Mouse (Mus musculus) hindbrain, embryonic 12.5 days (tissue): ENCODE data around the gene Begain. TPM values are rescaled to one million over a fixed set of nuclear protein-coding genes. Genes with fewer than 3 reads are reported as not detected.

Source experiments
- ATAC-seq: fragments of 200-750 bp; cut with Nextera tagmentation; 2 replicates; pipeline ENCODE4 v1.8.0; 2017; ENCODE audit warnings: moderate TSS enrichment; ENCODE audit not compliant: low FRiP score
- H3K27ac ChIP-seq: fragments of 300-500 bp; sonication (generic); 2 replicates; pipeline ENCODE4 v1.5.1; 2016; ENCODE audit warnings: mild to moderate bottlenecking
- H3K27me3 ChIP-seq: fragments of 300-500 bp; sonication (generic); 2 replicates; pipeline ENCODE4 v1.6.1; 2016; ENCODE audit warnings: mild to moderate bottlenecking
- H3K36me3 ChIP-seq: fragments of 300-500 bp; sonication (generic); 2 replicates; pipeline ENCODE4 v1.6.1; 2016; ENCODE audit warnings: mild to moderate bottlenecking
- H3K4me1 ChIP-seq: fragments of 300-500 bp; sonication (generic); 2 replicates; pipeline ENCODE4 v1.6.1; 2016
- H3K4me2 ChIP-seq: fragments of 300-500 bp; sonication (generic); replicated peaks from 2 replicates; pipeline ENCODE4 v1.6.1; 2016; ENCODE audit warnings: mild to moderate bottlenecking
- H3K4me3 ChIP-seq: fragments of 300-500 bp; sonication (generic); 2 replicates; pipeline ENCODE4 v1.5.1; 2016; ENCODE audit warnings: mild to moderate bottlenecking
- H3K9ac ChIP-seq: fragments of 300-500 bp; sonication (generic); 2 replicates; pipeline ENCODE4 v1.6.1; 2016; ENCODE audit warnings: mild to moderate bottlenecking, moderate library complexity
- H3K9me3 ChIP-seq: fragments of 300-500 bp; sonication (generic); replicated peaks from 2 replicates; pipeline ENCODE4 v1.6.1; 2016; ENCODE audit warnings: mild to moderate bottlenecking
- WGBS: fragments of 180-500 bp; shearing (Covaris S2); methylation state at CpG from one replicate; pipeline ENCODE4 v1.1.7; 2016; 5-methylcytosine and 5-hydroxymethylcytosine counted together
- polyA plus RNA-seq: library from polyadenylated mRNA; unstranded; fragments of >200 nt; fragmentation: Nextera tagmentation; extraction: Ambion mirVana; gene quantifications from 2 replicates; pipeline ENCODE4 v1.2.1, GENCODE M21; 2016

The Begain gene
- 21.2 and 23.5 TPM in 2 replicates for polyA plus RNA-seq

DNA sequence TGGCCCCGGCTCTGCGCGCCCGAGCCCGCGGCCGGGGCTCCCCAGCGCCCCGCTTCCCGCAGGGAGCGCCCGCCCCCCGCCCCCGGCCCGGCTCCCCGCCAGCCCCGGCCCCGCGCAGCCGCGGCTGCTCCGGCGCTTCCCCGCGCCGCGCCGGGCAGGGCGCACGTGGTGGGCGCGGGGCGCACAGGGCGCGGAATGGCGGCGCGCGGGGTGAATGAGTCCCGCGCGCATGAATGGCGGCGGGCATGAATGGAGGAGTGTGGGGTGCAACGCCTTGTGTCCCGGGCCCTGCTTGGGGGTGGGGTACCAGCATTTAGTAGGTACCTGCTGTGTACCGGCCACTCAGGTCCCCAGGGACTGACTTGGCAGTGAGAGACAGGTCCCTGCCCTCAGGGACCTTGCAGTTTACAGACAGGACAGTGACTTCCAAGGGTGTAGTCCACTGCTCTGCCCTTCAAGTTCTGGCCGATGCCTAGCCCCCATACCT lies at the start of gene Begain:
TSS of gene Begain (minus strand) at position 51 of the 487 bp plus-strand sequence.
- Histone ChIP-seq H3K27me3 (peaks cover 5% of the 10 kb centered on the region; the same call in 1 of the 2 replicates), H3K27ac (peak within 1 kb of the TSS; percentile 55)

DNA sequence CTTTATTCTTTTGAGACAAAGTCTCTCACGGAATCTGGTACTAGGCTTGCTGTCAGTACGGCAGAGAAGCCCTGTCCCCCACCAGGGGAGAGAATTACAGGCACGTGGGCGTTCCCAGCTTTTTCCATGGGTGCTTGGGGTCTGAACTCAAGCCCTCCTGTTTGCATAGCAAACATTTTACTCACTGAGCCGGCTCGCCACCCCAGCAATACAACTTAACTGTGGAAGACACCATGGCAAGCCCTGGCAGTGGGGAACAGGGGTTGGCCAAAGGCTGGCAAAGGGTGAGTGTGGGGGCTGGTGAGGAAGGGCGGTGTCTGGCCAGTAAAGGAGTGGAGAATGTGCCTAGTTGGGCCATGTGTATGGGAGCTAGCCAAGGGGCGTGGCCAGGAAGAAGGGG lies 47.7 kb upstream of the Begain start:
- no peaks in the 10 kb centered on the region for H3K36me3 ChIP-seq
- H3K4me3 ChIP-seq: no peak overlapping the region
- no peak overlapping the region for H3K4me2 ChIP-seq
- H3K9me3 ChIP-seq: no peaks in the 10 kb centered on the region
- ATAC-seq: no peak
- H3K9ac ChIP-seq: no peak overlapping the region
- no peaks in the 10 kb centered on the region; the same call in 1 of the 2 replicates for H3K27me3 ChIP-seq
- H3K27ac ChIP-seq: no peak overlapping the region
- WGBS: 70% methylated on average over 8 of the region's 8 CpGs
- H3K4me1 ChIP-seq: peaks cover 11% of the 10 kb centered on the region

More for the DNA sequence above, at the start of gene Begain:
- H3K4me1 ChIP-seq: peaks cover 22% of the 10 kb centered on the region
- peak; percentile 61 for ATAC-seq
- no peaks in the 10 kb centered on the region for H3K36me3 ChIP-seq
- under 1% methylated on average over 41 of the region's 48 CpGs for WGBS
- H3K9me3 ChIP-seq: no peaks in the 10 kb centered on the region
- H3K9ac ChIP-seq: peak within 1 kb of the TSS; percentile 77
- peak within 1 kb of the TSS; percentile 57 for H3K4me3 ChIP-seq
- peak within 1 kb of the TSS; percentile 88 for H3K4me2 ChIP-seq

DNA sequence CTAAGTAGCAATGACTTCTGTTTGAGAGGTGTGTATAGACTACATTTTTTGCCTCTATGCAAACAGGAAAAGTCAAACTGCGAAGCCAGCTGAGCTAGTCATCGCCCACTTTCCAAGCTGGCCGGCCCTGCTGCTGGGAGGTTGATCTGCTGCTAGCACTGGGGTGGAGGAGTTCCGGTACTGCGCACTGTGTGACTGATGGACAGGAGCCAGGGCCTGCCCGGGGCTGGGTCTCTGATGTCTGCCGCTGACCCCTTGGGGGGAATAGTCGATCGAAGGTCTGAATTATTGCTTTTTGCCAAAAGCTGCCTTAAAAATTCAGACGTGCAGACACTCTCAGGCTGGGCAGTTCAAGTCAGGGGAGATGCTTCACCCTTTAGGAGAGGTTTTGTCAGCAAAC lies 47.1 kb upstream of the Begain start:
- Histone ChIP-seq H3K36me3 (no peaks in the 10 kb centered on the region), H3K4me2 (no peak overlapping the region), H3K4me3 (no peak overlapping the region), H3K27ac (no peak overlapping the region), H3K27me3 (no peaks in the 10 kb centered on the region; the same call in 1 of the 2 replicates), H3K9ac (no peak overlapping the region), H3K4me1 (peaks cover 11% of the 10 kb centered on the region), H3K9me3 (no peaks in the 10 kb centered on the region)
- ATAC-seq: no peak
- 68% methylated on average over 10 of the region's 10 CpGs for WGBS

DNA sequence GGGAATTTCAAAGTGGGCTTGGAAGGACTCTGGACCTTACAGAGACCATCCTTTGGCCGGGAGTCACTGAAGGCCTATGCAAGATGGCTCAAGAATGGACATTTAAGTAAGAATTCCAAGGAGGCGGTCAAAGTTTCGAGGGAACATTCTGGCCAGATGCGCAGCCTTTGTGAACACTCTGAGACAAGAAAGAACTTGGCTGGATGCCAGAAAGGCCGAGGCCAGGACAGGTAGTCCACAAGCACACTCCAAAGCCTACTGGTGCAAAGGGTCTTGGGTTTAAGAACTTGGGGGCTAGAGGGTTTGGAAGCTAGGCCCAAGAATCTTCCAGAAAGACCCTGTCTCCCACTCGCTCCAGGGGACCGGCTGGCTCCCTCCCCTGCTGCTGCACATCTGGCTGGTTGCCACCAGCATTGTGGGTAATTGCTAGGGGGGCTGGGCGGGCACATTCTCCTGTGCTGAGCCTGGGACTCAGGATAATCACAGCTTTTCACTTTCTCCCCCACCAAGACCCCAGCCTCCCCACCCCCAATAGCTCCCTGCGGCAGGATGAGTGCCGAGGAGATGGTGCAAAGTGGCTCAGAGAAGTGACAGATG lies 45.1 kb upstream of the Begain start:
- Histone ChIP-seq H3K27me3 (no peaks in the 10 kb centered on the region; the same call in 1 of the 2 replicates), H3K36me3 (no peaks in the 10 kb centered on the region), H3K4me2 (no peak overlapping the region), H3K9me3 (no peaks in the 10 kb centered on the region), H3K4me3 (no peak overlapping the region), H3K4me1 (peaks cover 11% of the 10 kb centered on the region), H3K27ac (peak overlapping the region; percentile 57; the same call in 1 of the 2 replicates), H3K9ac (no peak overlapping the region)
- WGBS: 66% methylated on average over 10 of the region's 10 CpGs
- ATAC-seq: no peak

DNA sequence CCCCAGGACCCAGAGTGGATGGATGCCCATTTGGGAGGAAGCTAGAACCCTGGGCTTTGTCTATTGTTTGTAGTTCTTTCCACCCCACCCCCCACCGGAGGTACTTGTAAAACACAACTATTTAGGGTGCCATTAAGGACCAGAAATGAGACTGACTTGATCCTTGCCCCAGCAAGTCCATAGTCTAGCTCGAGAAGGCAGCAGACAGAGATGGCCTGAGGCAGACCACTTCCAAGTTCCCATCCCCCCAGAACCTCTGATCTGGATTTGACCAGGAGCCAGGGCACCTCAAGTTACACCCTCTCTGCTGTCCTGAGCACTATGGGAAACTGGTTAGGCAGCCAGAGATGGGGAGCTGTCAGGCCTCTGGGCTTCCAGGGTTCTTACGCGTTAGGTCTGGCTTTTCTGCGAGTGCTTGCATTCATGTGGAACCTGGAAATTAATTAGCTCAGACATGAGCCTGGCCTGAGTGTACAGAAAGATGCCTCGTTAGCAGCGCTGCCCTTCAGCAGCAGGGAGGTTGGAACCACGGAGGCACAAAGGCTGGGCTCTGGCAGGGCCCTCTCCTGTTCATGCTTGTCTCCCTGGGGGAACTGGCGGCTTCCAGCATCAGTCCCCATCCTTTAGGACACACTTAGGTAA lies 44.5 kb upstream of the Begain start:
- H3K36me3 ChIP-seq: no peaks in the 10 kb centered on the region
- ATAC-seq: 0 out of 2 replicates have a peak, but pooled peaks have one; percentile 35
- no peaks in the 10 kb centered on the region for H3K9me3 ChIP-seq
- H3K4me3 ChIP-seq: no peak overlapping the region
- no peaks in the 10 kb centered on the region; the same call in 1 of the 2 replicates for H3K27me3 ChIP-seq
- peak overlapping the region; percentile 57; the same call in 1 of the 2 replicates for H3K27ac ChIP-seq
- no peak overlapping the region for H3K9ac ChIP-seq
- whole genome bisulfite sequencing: 63% methylated on average over 9 of the region's 9 CpGs
- H3K4me2 ChIP-seq: no peak overlapping the region
- peaks cover 11% of the 10 kb centered on the region for H3K4me1 ChIP-seq

DNA sequence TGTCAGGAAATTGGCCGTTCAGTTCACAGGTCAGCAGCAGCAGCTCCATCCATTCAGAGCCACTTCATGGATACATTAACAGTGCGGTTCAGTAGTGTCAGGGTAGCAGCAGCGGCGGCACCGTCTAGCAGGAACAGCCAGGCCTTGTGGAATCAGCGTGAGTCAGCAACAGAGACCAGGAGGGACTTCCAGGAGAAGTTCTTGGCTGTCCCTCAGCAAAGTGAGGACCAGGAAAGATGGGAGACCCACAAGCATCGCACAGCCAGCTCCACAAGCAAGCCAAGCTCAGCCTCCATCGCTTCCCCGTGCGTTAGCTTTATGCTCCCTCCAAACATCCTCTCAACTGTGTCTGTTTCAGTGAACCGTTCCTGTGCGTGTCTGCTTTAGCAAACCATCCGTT lies 40.9 kb upstream of the Begain start:
- Histone ChIP-seq H3K36me3 (no peaks in the 10 kb centered on the region), H3K27ac (no peak overlapping the region), H3K9me3 (no peaks in the 10 kb centered on the region), H3K4me2 (no peak overlapping the region), H3K9ac (no peak overlapping the region), H3K4me1 (peaks cover 11% of the 10 kb centered on the region), H3K4me3 (no peak overlapping the region), H3K27me3 (no peaks in the 10 kb centered on the region)
- 91% methylated on average over 13 of the region's 13 CpGs for WGBS
- no peak for ATAC-seq

DNA sequence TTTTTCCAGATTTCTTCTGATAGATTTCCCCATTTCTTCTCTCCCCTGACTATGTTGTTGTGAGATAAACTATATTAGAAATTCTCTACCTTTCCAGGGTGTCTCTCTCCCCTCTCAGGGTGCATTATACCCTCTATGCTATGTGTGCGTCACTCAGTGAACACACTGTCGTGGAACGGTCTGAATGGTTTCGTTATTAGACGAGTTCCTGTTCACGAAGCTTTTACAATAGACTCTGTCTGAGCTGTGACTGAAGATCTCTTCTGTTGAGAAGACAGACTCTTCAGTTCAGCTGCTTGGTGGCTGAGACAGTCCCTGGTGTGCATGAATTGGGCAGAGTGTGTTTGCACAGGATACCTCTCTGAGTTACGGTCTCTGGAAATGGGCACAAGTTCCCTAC lies 32.4 kb upstream of the Begain start:
- H3K4me3 ChIP-seq: no peak overlapping the region
- no peak overlapping the region for H3K27ac ChIP-seq
- no peaks in the 10 kb centered on the region for H3K36me3 ChIP-seq
- WGBS: 88% methylated on average over 7 of the region's 7 CpGs
- no peaks in the 10 kb centered on the region for H3K4me1 ChIP-seq
- H3K27me3 ChIP-seq: no peaks in the 10 kb centered on the region
- H3K4me2 ChIP-seq: no peak overlapping the region
- no peak overlapping the region for H3K9ac ChIP-seq
- ATAC-seq: no peak
- H3K9me3 ChIP-seq: no peaks in the 10 kb centered on the region

DNA sequence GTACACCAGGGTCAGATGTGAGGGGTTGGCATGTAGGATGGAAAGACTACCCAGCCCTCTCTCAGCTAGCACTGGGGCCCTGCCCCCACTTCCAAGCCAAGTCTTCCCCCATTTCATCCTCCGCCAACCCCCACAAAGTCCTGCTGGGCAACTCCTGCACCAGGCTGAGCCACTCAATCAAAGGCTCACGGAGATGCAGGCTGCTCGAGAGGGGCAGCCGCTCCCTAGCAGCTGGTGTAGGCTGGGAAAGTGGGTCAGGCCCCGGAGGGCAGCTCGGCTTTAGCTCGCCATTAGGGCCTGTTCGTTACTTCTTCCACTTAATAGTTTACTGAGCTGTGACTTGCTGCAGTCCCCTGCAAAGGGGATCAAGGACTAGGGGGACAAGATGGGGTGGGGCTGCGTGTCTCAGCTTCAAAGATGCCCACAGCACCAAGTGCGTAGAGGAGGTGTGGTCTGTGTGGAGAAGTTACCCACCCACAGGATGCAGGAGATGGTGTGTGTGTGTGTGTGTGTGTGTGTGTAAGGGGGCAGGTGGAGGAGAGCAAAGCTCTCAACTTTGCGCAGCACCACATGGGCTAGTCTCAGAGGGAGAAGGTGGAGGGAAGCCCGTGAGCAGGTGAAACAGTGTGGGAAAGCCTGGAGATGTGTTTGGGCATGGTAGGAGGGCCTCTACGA lies 22.6 kb upstream of the Begain start:
- Histone ChIP-seq H3K4me1 (peaks cover 7% of the 10 kb centered on the region), H3K36me3 (no peaks in the 10 kb centered on the region), H3K27ac (no peak overlapping the region), H3K27me3 (no peaks in the 10 kb centered on the region), H3K4me2 (no peak overlapping the region), H3K9me3 (no peaks in the 10 kb centered on the region), H3K4me3 (no peak overlapping the region), H3K9ac (no peak overlapping the region)
- ATAC-seq: no peak
- 69% methylated on average over 13 of the region's 13 CpGs for WGBS

DNA sequence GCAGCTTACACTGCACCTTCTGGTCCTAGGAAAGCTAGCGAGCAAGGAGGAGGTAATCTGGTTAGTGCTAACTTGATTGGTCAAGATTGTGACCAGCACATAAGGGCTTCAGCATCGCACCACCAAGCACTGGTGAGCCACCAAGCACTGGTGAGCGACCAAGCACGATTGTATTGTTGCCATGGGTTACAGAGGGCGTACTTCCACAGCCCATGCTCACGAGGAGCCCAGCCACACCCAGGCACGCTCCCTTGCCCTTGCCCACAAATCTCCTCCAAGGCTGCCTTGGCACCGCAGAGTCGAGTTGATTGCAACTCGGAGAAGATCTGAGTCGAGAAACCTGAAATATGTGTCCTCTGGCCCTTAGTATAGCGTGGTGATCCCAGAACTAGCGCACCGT lies 22.0 kb upstream of the Begain start:
- no peaks in the 10 kb centered on the region for H3K36me3 ChIP-seq
- 85% methylated on average over 14 of the region's 14 CpGs for WGBS
- no peaks in the 10 kb centered on the region for H3K9me3 ChIP-seq
- H3K4me3 ChIP-seq: no peak overlapping the region
- H3K4me1 ChIP-seq: peaks cover 12% of the 10 kb centered on the region
- H3K27ac ChIP-seq: no peak overlapping the region
- no peak for ATAC-seq
- H3K9ac ChIP-seq: no peak overlapping the region
- H3K4me2 ChIP-seq: no peak overlapping the region
- no peaks in the 10 kb centered on the region for H3K27me3 ChIP-seq

DNA sequence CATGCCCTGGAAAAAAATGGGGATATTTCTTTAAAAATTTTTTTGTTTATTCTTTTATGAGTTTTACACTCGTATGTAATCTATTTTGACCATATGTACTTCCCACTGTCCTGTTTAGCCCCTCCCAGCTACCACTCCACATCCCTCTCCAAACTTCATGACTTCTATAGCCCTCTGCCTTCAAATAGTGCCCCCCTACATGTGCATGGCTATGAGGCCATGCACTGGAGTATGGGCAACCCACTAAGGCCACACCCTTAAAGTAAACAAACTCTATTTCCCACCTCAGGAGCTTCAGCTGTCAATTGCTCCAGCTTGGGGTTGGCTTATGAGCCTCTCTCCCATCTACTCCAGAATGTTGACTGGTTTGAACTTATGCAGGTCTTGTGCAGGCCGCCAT lies 18.1 kb upstream of the Begain start:
- H3K4me3 ChIP-seq: no peak overlapping the region
- H3K36me3 ChIP-seq: no peaks in the 10 kb centered on the region
- H3K4me1 ChIP-seq: peaks cover 15% of the 10 kb centered on the region
- 85% methylated on average over 2 of the region's 2 CpGs for WGBS
- peak overlapping the region; percentile 72; the same call in 1 of the 2 replicates for H3K27ac ChIP-seq
- no peak overlapping the region for H3K9ac ChIP-seq
- no peak for ATAC-seq
- H3K9me3 ChIP-seq: no peaks in the 10 kb centered on the region
- H3K4me2 ChIP-seq: no peak overlapping the region
- no peaks in the 10 kb centered on the region for H3K27me3 ChIP-seq

DNA sequence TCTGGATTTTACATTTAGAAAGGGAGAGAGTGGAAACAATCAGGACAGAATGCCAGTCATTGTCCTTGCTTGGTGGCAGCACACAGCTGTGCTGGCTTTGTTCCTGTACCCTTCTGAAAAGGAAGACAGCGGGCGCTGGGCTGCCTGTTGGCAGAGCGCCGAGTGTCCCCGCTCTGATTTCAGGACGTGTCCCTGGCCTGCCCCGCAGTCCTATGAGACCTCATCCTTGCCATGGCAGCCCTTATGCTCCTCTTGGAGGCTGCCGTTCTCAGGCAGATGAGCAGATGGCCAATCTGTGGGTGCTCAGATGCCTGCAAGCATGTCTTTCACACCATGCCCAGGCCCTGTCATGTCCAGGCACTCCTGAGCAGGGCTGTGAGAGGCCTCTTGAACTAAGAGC lies 17.7 kb upstream of the Begain start:
- 62% methylated on average over 8 of the region's 8 CpGs for WGBS
- no peaks in the 10 kb centered on the region for H3K36me3 ChIP-seq
- no peak overlapping the region for H3K4me3 ChIP-seq
- H3K9me3 ChIP-seq: no peaks in the 10 kb centered on the region
- H3K27me3 ChIP-seq: no peaks in the 10 kb centered on the region
- peak; percentile 86 for ATAC-seq
- H3K27ac ChIP-seq: peak overlapping the region; percentile 72
- H3K4me1 ChIP-seq: peaks cover 12% of the 10 kb centered on the region
- no peak overlapping the region for H3K4me2 ChIP-seq
- H3K9ac ChIP-seq: no peak overlapping the region

DNA sequence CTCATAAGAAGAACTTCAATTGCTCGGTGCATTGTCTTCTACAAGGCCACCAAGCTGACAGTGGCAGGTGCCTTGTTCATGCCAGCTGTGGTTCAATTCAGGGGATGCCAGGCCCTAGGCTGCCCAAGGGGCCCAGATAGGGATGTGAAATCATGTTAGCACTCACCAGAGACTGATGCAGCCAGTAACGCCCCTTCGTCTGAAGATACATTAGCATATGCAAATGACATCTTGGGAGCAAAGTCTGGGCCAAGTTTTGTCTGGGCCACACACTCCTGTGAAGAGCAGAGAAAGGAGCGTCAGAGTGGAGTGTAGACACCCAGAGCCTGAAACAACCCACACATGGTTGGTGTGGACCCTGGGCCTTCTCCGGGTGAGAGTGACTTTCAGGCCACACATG lies 17.0 kb upstream of the Begain start:
- Histone ChIP-seq H3K27ac (peak overlapping the region; percentile 72), H3K4me1 (peaks cover 11% of the 10 kb centered on the region; the same call in 1 of the 2 replicates), H3K4me2 (no peak overlapping the region), H3K9me3 (no peaks in the 10 kb centered on the region), H3K27me3 (no peaks in the 10 kb centered on the region), H3K9ac (no peak overlapping the region), H3K36me3 (no peaks in the 10 kb centered on the region), H3K4me3 (no peak overlapping the region)
- WGBS: 55% methylated on average over 5 of the region's 5 CpGs
- peak; percentile 65 for ATAC-seq
